Mouse (Mus musculus): ENCODE measurements around the gene Adprm. TPM values are rescaled to one million over a fixed set of nuclear protein-coding genes. Genes with fewer than 3 reads are reported as not detected.

Gene Adprm
- polyA plus RNA-seq, 1 experiment = 13.1 TPM

DNA sequence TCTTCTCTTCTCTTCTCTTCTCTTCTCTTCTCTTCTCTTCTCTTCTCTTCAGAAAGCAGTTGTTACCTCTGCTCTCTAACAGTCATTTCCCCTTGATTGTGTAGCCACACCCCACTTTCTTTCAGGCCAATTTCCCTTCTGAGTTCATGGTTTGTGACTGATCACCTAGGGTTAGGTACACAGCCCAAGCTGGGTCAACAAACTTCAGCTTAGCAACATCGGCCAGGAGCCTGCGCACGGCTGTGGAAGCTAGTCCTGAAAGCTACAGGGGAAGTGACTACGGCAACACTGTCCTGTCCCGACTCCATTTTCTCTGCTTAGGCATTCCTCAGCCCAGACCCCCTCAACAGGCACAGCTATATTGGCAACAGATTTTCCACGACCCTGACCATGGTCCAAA lies 7.4 kb downstream of the Adprm start:
- Histone ChIP-seq H3K4me2 (ENCODE audit: low read depth) (no peak overlapping the region), H3ac (ENCODE audit: control insufficient read depth, insufficient read length) (no peak overlapping the region), H3K36me3 (ENCODE audit: control insufficient read depth, insufficient read depth) (peaks cover 29% of the 10 kb centered on the region), H3K79me2 (ENCODE audit: control insufficient read depth, insufficient read depth) (no peaks in the 10 kb centered on the region), H3K4me3 (no peak overlapping the region), H3K27me3 (ENCODE audit: control insufficient read depth, insufficient read depth, insufficient read length) (no peaks in the 10 kb centered on the region)
- TF ChIP-seq REST (IDR thresholded peaks at IDR 0.05; ENCODE audit: insufficient read depth, insufficient read length) (no peak), E2F4 (IDR thresholded peaks at IDR 0.05; ENCODE audit: insufficient read depth) (no peak), POLR2AphosphoS2 (IDR thresholded peaks at IDR 0.05; ENCODE audit: insufficient read length, low read depth) (no peak), POLR2A (IDR thresholded peaks at IDR 0.05; ENCODE audit: insufficient read length, low read depth) (no peak), MYOG (IDR thresholded peaks at IDR 0.05; ENCODE audit: control insufficient read depth in 1 of 3, insufficient read depth in 1 of 3, insufficient read length in 2 of 3, low read depth in 2 of 3) (no peak), CEBPB (IDR thresholded peaks at IDR 0.05; ENCODE audit: insufficient read depth, poor library complexity, severe bottlenecking) (no peak), TCF12 (IDR thresholded peaks at IDR 0.05; ENCODE audit: insufficient read depth, poor library complexity, severe bottlenecking) (no peak), USF1 (IDR thresholded peaks at IDR 0.05; ENCODE audit: low read depth) (no peak), MAX (IDR thresholded peaks at IDR 0.05; ENCODE audit: low read depth) (no peak), MYOD1 (IDR thresholded peaks at IDR 0.05; ENCODE audit: control insufficient read depth in 1 of 3, insufficient read length in 2 of 3, low read depth in 2 of 3) (no peak), TCF3 (IDR thresholded peaks at IDR 0.05; ENCODE audit: insufficient read length, low read depth) (no peak), SRF (IDR thresholded peaks at IDR 0.05; ENCODE audit: control insufficient read depth, insufficient read length, low read depth) (no peak)

DNA sequence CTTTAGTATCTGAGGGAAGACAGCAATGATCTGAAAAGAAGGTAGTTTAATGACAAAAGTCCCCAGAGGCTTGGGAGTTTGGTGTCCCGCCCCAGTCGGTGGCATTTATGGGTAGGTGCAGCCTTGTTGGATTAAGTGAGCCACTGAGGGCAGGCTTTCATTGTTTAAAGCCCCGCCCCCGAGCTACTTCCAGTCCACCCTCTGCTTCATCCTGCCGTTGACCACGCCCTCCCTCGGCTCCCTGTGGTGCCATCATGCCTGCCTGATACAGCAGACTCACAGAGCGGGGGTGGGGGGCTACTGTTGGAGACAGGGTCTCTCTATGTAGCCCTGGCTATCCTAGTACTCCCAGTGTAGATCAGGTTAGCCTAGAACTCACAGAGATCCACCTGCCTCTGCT lies 9.4 kb downstream of the Adprm start:
- no peaks in the 10 kb centered on the region for H3K27me3 ChIP-seq (ENCODE audit: control insufficient read depth, insufficient read depth, insufficient read length)
- TF ChIP-seq POLR2A (IDR thresholded peaks at IDR 0.05; ENCODE audit: insufficient read length, low read depth) = no peak
- TF ChIP-seq SRF (IDR thresholded peaks at IDR 0.05; ENCODE audit: control insufficient read depth, insufficient read length, low read depth) = no peak
- TF ChIP-seq MYOG (IDR thresholded peaks at IDR 0.05; ENCODE audit: control insufficient read depth in 1 of 3, insufficient read depth in 1 of 3, insufficient read length in 2 of 3, low read depth in 2 of 3) = no peak
- TF ChIP-seq POLR2AphosphoS2 (IDR thresholded peaks at IDR 0.05; ENCODE audit: insufficient read length, low read depth) = no peak
- no peak for TF ChIP-seq E2F4 (IDR thresholded peaks at IDR 0.05; ENCODE audit: insufficient read depth)
- TF ChIP-seq MYOD1 (IDR thresholded peaks at IDR 0.05; ENCODE audit: control insufficient read depth in 1 of 3, insufficient read length in 2 of 3, low read depth in 2 of 3) = no peak
- no peak for TF ChIP-seq MAX (IDR thresholded peaks at IDR 0.05; ENCODE audit: low read depth)
- TF ChIP-seq CEBPB (IDR thresholded peaks at IDR 0.05; ENCODE audit: insufficient read depth, poor library complexity, severe bottlenecking) = no peak
- no peak for TF ChIP-seq USF1 (IDR thresholded peaks at IDR 0.05; ENCODE audit: low read depth)
- TF ChIP-seq TCF12 (IDR thresholded peaks at IDR 0.05; ENCODE audit: insufficient read depth, poor library complexity, severe bottlenecking) = no peak
- no peaks in the 10 kb centered on the region for H3K79me2 ChIP-seq (ENCODE audit: control insufficient read depth, insufficient read depth)
- H3K4me2 ChIP-seq (ENCODE audit: low read depth) = no peak overlapping the region
- no peak overlapping the region for H3ac ChIP-seq (ENCODE audit: control insufficient read depth, insufficient read length)
- H3K4me3 ChIP-seq = no peak overlapping the region
- peaks cover 38% of the 10 kb centered on the region for H3K36me3 ChIP-seq (ENCODE audit: control insufficient read depth, insufficient read depth)

DNA sequence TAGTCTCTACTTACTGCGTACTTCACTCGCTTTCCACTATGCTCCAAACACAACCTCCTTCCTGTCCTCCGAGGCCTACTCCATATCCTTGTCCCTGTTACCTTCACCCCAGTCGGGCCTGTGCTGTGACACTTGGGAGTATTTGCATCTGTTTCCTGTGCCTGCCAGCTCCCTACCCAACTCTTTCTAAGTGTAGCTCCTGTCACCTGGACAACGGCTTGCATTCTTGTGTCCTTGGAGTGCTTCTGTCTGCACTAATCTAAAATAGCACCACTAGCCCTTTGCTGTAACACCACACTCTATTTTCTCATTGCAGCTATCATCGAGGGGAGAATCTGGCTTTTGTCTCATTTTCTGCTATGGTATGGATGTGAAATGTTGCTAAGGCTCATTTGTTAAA lies 11.9 kb downstream of the Adprm start:
- Histone ChIP-seq H3K36me3 (ENCODE audit: control insufficient read depth, insufficient read depth) (peaks cover 49% of the 10 kb centered on the region), H3K79me2 (ENCODE audit: control insufficient read depth, insufficient read depth) (no peaks in the 10 kb centered on the region), H3K4me2 (ENCODE audit: low read depth) (no peak overlapping the region), H3ac (ENCODE audit: control insufficient read depth, insufficient read length) (no peak overlapping the region), H3K4me3 (no peak overlapping the region), H3K27me3 (ENCODE audit: control insufficient read depth, insufficient read depth, insufficient read length) (no peaks in the 10 kb centered on the region)
- no peak for TF ChIP-seq USF1 (IDR thresholded peaks at IDR 0.05; ENCODE audit: low read depth)
- TF ChIP-seq REST (IDR thresholded peaks at IDR 0.05; ENCODE audit: insufficient read depth, insufficient read length) = no peak
- TF ChIP-seq SRF (IDR thresholded peaks at IDR 0.05; ENCODE audit: control insufficient read depth, insufficient read length, low read depth) = no peak
- TF ChIP-seq MYOG (IDR thresholded peaks at IDR 0.05; ENCODE audit: control insufficient read depth in 1 of 3, insufficient read depth in 1 of 3, insufficient read length in 2 of 3, low read depth in 2 of 3) = no peak
- TF ChIP-seq MAX (IDR thresholded peaks at IDR 0.05; ENCODE audit: low read depth) = no peak
- TF ChIP-seq POLR2A (IDR thresholded peaks at IDR 0.05; ENCODE audit: insufficient read length, low read depth) = no peak
- TF ChIP-seq TCF3 (IDR thresholded peaks at IDR 0.05; ENCODE audit: insufficient read length, low read depth) = no peak
- no peak for TF ChIP-seq POLR2AphosphoS2 (IDR thresholded peaks at IDR 0.05; ENCODE audit: insufficient read length, low read depth)
- no peak for TF ChIP-seq TCF12 (IDR thresholded peaks at IDR 0.05; ENCODE audit: insufficient read depth, poor library complexity, severe bottlenecking)
- no peak for TF ChIP-seq E2F4 (IDR thresholded peaks at IDR 0.05; ENCODE audit: insufficient read depth)
- no peak for TF ChIP-seq MYOD1 (IDR thresholded peaks at IDR 0.05; ENCODE audit: control insufficient read depth in 1 of 3, insufficient read length in 2 of 3, low read depth in 2 of 3)
- no peak for TF ChIP-seq CEBPB (IDR thresholded peaks at IDR 0.05; ENCODE audit: insufficient read depth, poor library complexity, severe bottlenecking)

DNA sequence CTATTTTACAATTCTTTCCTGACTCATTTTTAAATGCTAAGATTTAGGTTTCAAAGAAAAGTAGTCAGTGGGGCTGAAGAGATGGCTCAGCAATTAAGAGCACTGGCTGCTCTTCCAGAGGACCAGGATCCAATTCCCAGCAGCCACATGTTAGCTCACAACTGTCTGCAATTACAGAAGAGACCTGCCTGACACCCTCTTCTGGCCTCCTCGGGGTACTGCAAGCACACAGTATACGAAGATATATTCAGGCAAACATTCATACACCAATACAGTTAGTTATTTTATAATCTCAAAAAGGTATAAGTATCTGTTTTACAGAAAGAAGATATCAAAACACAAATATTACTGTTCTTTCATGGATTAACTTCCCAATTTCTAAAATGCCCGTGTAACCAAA lies 12.6 kb downstream of the Adprm start:
- no peak overlapping the region for H3K4me2 ChIP-seq (ENCODE audit: low read depth)
- TF ChIP-seq CEBPB (IDR thresholded peaks at IDR 0.05; ENCODE audit: insufficient read depth, poor library complexity, severe bottlenecking) (no peak), POLR2A (IDR thresholded peaks at IDR 0.05; ENCODE audit: insufficient read length, low read depth) (no peak), POLR2AphosphoS2 (IDR thresholded peaks at IDR 0.05; ENCODE audit: insufficient read length, low read depth) (no peak), USF1 (IDR thresholded peaks at IDR 0.05; ENCODE audit: low read depth) (no peak), TCF3 (IDR thresholded peaks at IDR 0.05; ENCODE audit: insufficient read length, low read depth) (no peak), MAX (IDR thresholded peaks at IDR 0.05; ENCODE audit: low read depth) (no peak), SRF (IDR thresholded peaks at IDR 0.05; ENCODE audit: control insufficient read depth, insufficient read length, low read depth) (no peak), E2F4 (IDR thresholded peaks at IDR 0.05; ENCODE audit: insufficient read depth) (no peak), REST (IDR thresholded peaks at IDR 0.05; ENCODE audit: insufficient read depth, insufficient read length) (no peak), TCF12 (IDR thresholded peaks at IDR 0.05; ENCODE audit: insufficient read depth, poor library complexity, severe bottlenecking) (no peak), MYOG (IDR thresholded peaks at IDR 0.05; ENCODE audit: control insufficient read depth in 1 of 3, insufficient read depth in 1 of 3, insufficient read length in 2 of 3, low read depth in 2 of 3) (no peak)
- H3ac ChIP-seq (ENCODE audit: control insufficient read depth, insufficient read length) = no peak overlapping the region
- H3K36me3 ChIP-seq (ENCODE audit: control insufficient read depth, insufficient read depth) = peaks cover 44% of the 10 kb centered on the region
- no peaks in the 10 kb centered on the region for H3K79me2 ChIP-seq (ENCODE audit: control insufficient read depth, insufficient read depth)
- no peak overlapping the region for H3K4me3 ChIP-seq
- H3K27me3 ChIP-seq (ENCODE audit: control insufficient read depth, insufficient read depth, insufficient read length) = no peaks in the 10 kb centered on the region

Data from myocyte (in vitro differentiated cells).